Mouse (Mus musculus): ENCODE results near the gene 2410015M20Rik. TPM values are rescaled to one million over a fixed set of nuclear protein-coding genes. Genes with fewer than 3 reads are reported as not detected.

2410015M20Rik gene
- total and polyA plus RNA-seq, 2 experiments from 2014 or later: 72.8 to 196 TPM

GRCm38 (mm10) chr17:56560131-56560530, 49.4 kb downstream of the 2410015M20Rik start:
- 73% methylated on average over 1 of the region's 1 CpGs for WGBS
- no peak for ATAC-seq (ENCODE audit: low FRiP score)
- no peak for DNase-seq (ENCODE audit: low spot score)
- Histone ChIP-seq H3K9me3 (ENCODE audit: low read length) (no peaks in the 10 kb centered on the region), H3K36me3 (ENCODE audit: insufficient read depth, low read length) (peaks cover 44% of the 10 kb centered on the region), H3K27ac (ENCODE audit: low read depth, low read length) (no peak overlapping the region), H3K9ac (replicated peaks; ENCODE audit: low read length, poor library complexity, severe bottlenecking) (no peak overlapping the region), H3K4me1 (ENCODE audit: insufficient read depth, low read length) (no peaks in the 10 kb centered on the region), H3K27me3 (ENCODE audit: insufficient read depth, low read length) (no peaks in the 10 kb centered on the region), H3K4me2 (ENCODE audit: low read depth, low read length, poor library complexity, severe bottlenecking) (no peak overlapping the region), H3K4me3 (ENCODE audit: low read depth, low read length) (no peak overlapping the region)
- TF ChIP-seq CTCF (IDR thresholded peaks at IDR 0.05): no peak

GRCm38 (mm10) chr17:56559386-56559785, 50.2 kb downstream of the 2410015M20Rik start:
- 79% methylated on average over 3 of the region's 3 CpGs for WGBS
- Histone ChIP-seq H3K27me3 (ENCODE audit: insufficient read depth, low read length) (no peaks in the 10 kb centered on the region), H3K36me3 (ENCODE audit: insufficient read depth, low read length) (peaks cover 36% of the 10 kb centered on the region), H3K4me3 (ENCODE audit: low read depth, low read length) (no peak overlapping the region), H3K4me2 (ENCODE audit: low read depth, low read length, poor library complexity, severe bottlenecking) (no peak overlapping the region), H3K27ac (ENCODE audit: low read depth, low read length) (no peak overlapping the region), H3K4me1 (ENCODE audit: insufficient read depth, low read length) (no peaks in the 10 kb centered on the region), H3K9me3 (ENCODE audit: low read length) (no peaks in the 10 kb centered on the region), H3K9ac (replicated peaks; ENCODE audit: low read length, poor library complexity, severe bottlenecking) (no peak overlapping the region)
- no peak for TF ChIP-seq CTCF (IDR thresholded peaks at IDR 0.05)
- DNase-seq (ENCODE audit: low spot score) (no peak), ATAC-seq (ENCODE audit: low FRiP score) (no peak)

- no peaks in the 10 kb centered on the region for H3K9me3 ChIP-seq (ENCODE audit: low read length)
- TF ChIP-seq CTCF (IDR thresholded peaks at IDR 0.05): peak; percentile 90
- H3K27ac ChIP-seq (ENCODE audit: low read depth, low read length): no peak overlapping the region
- H3K27me3 ChIP-seq (ENCODE audit: insufficient read depth, low read length): no peaks in the 10 kb centered on the region
- H3K9ac ChIP-seq (replicated peaks; ENCODE audit: low read length, poor library complexity, severe bottlenecking): no peak overlapping the region
- H3K4me3 ChIP-seq (ENCODE audit: low read depth, low read length): no peak overlapping the region
- 16% methylated on average over 3 of the region's 3 CpGs for WGBS
- H3K36me3 ChIP-seq (ENCODE audit: insufficient read depth, low read length): peaks cover 27% of the 10 kb centered on the region
- DNase-seq (ENCODE audit: low spot score): peak; percentile 80
- no peaks in the 10 kb centered on the region for H3K4me1 ChIP-seq (ENCODE audit: insufficient read depth, low read length)
- H3K4me2 ChIP-seq (ENCODE audit: low read depth, low read length, poor library complexity, severe bottlenecking): no peak overlapping the region
- ATAC-seq (ENCODE audit: low FRiP score): peak; percentile 57
These were observed 51.1 kb downstream of the 2410015M20Rik start for GRCm38 (mm10) chr17:56558448-56558847.

Other genes starting within 250 kb of the 2410015M20Rik start
- 716 and 795 TPM in 2 replicates for gene Ptprs, start 133.3 kb downstream of the 2410015M20Rik start, total RNA-seq (2014; rRNA removed)
- gene Ptprs, start 133.3 kb downstream of the 2410015M20Rik start, polyA plus RNA-seq (2015; fragmentation: Nextera tagmentation; extraction: Ambion mirVana): 208 and 225 TPM in 2 replicates
- not detected in 2 replicates for gene Znrf4, start 97.3 kb downstream of the 2410015M20Rik start, total RNA-seq (2014; rRNA removed)
- not detected in 2 replicates for gene Znrf4, start 97.3 kb downstream of the 2410015M20Rik start, polyA plus RNA-seq (2015; fragmentation: Nextera tagmentation; extraction: Ambion mirVana)
- 0.22 TPM in 1 of 2 replicates, not detected in the other for gene Gm20219, start 55.4 kb downstream of the 2410015M20Rik start, total RNA-seq (2014; rRNA removed)
- gene Gm20219, start 55.4 kb downstream of the 2410015M20Rik start, polyA plus RNA-seq (2015; fragmentation: Nextera tagmentation; extraction: Ambion mirVana): 0.26 and 0.56 TPM in 2 replicates
- 30.7 and 45.2 TPM in 2 replicates for gene Safb2, start 25.2 kb downstream of the 2410015M20Rik start, total RNA-seq (2014; rRNA removed)
- gene Safb2, start 25.2 kb downstream of the 2410015M20Rik start, polyA plus RNA-seq (2015; fragmentation: Nextera tagmentation; extraction: Ambion mirVana): 42.1 and 48.9 TPM in 2 replicates
- gene Safb, start 24.9 kb downstream of the 2410015M20Rik start, total RNA-seq (2014; rRNA removed): 56.1 and 56.4 TPM in 2 replicates
- 79.1 and 95.9 TPM in 2 replicates for gene Safb, start 24.9 kb downstream of the 2410015M20Rik start, polyA plus RNA-seq (2015; fragmentation: Nextera tagmentation; extraction: Ambion mirVana)
- gene Rpl36, start 3.6 kb upstream of the 2410015M20Rik start, total RNA-seq (2014; rRNA removed): 606 and 1,008 TPM in 2 replicates
- gene Rpl36, start 3.6 kb upstream of the 2410015M20Rik start, polyA plus RNA-seq (2015; fragmentation: Nextera tagmentation; extraction: Ambion mirVana): 1,065 and 1,089 TPM in 2 replicates
- gene Lonp1, start 17.1 kb upstream of the 2410015M20Rik start, total RNA-seq (2014; rRNA removed): 68.1 and 69.5 TPM in 2 replicates
- gene Lonp1, start 17.1 kb upstream of the 2410015M20Rik start, polyA plus RNA-seq (2015; fragmentation: Nextera tagmentation; extraction: Ambion mirVana): 40.1 and 40.2 TPM in 2 replicates
- gene Catsperd, start 18.4 kb upstream of the 2410015M20Rik start, total RNA-seq (2014; rRNA removed): 0.99 and 3.0 TPM in 2 replicates
- 1.5 TPM in 2 replicates for gene Catsperd, start 18.4 kb upstream of the 2410015M20Rik start, polyA plus RNA-seq (2015; fragmentation: Nextera tagmentation; extraction: Ambion mirVana)
- 114 and 136 TPM in 2 replicates for gene Ranbp3, start 63.5 kb upstream of the 2410015M20Rik start, total RNA-seq (2014; rRNA removed)
- 96.0 and 98.9 TPM in 2 replicates for gene Ranbp3, start 63.5 kb upstream of the 2410015M20Rik start, polyA plus RNA-seq (2015; fragmentation: Nextera tagmentation; extraction: Ambion mirVana)
- gene Ndufa11, start 108.0 kb upstream of the 2410015M20Rik start, total RNA-seq (2014; rRNA removed): 335 and 480 TPM in 2 replicates
- 630 and 676 TPM in 2 replicates for gene Ndufa11, start 108.0 kb upstream of the 2410015M20Rik start, polyA plus RNA-seq (2015; fragmentation: Nextera tagmentation; extraction: Ambion mirVana)
- gene Vmac, start 108.3 kb upstream of the 2410015M20Rik start, total RNA-seq (2014; rRNA removed): 32.3 and 36.9 TPM in 2 replicates
- gene Vmac, start 108.3 kb upstream of the 2410015M20Rik start, polyA plus RNA-seq (2015; fragmentation: Nextera tagmentation; extraction: Ambion mirVana): 19.2 and 19.8 TPM in 2 replicates
- gene Nrtn, start 147.8 kb upstream of the 2410015M20Rik start, total RNA-seq (2014; rRNA removed): 12.5 and 13.4 TPM in 2 replicates
- gene Nrtn, start 147.8 kb upstream of the 2410015M20Rik start, polyA plus RNA-seq (2015; fragmentation: Nextera tagmentation; extraction: Ambion mirVana): 7.4 and 8.0 TPM in 2 replicates
- 91.0 and 93.8 TPM in 2 replicates for gene Dus3l, start 155.0 kb upstream of the 2410015M20Rik start, total RNA-seq (2014; rRNA removed)
- 103 and 114 TPM in 2 replicates for gene Dus3l, start 155.0 kb upstream of the 2410015M20Rik start, polyA plus RNA-seq (2015; fragmentation: Nextera tagmentation; extraction: Ambion mirVana)
- gene Prr22, start 160.5 kb upstream of the 2410015M20Rik start, total RNA-seq (2014; rRNA removed): 0.44 and 1.3 TPM in 2 replicates
- gene Prr22, start 160.5 kb upstream of the 2410015M20Rik start, polyA plus RNA-seq (2015; fragmentation: Nextera tagmentation; extraction: Ambion mirVana): 0.61 and 1.1 TPM in 2 replicates
- 5.1 and 5.7 TPM in 2 replicates for gene Rfx2, start 221.2 kb upstream of the 2410015M20Rik start, total RNA-seq (2014; rRNA removed)
- 2.3 and 3.0 TPM in 2 replicates for gene Rfx2, start 221.2 kb upstream of the 2410015M20Rik start, polyA plus RNA-seq (2015; fragmentation: Nextera tagmentation; extraction: Ambion mirVana)